Mouse (Mus musculus): ENCODE results near the gene Ptpro.

- TF ChIP-seq EP300 (IDR thresholded peaks at IDR 0.05; ENCODE audit: low read length) (no peak), SIN3A (IDR thresholded peaks at IDR 0.05; ENCODE audit: low read length) (no peak), POLR2A (IDR thresholded peaks at IDR 0.05; ENCODE audit: low read depth, low read length) (no peak), RCOR1 (conservative IDR thresholded peaks at IDR 0.05; ENCODE audit: low read depth, low read length) (no peak), ZKSCAN1 (IDR thresholded peaks at IDR 0.05; ENCODE audit: borderline replicate concordance, low read depth, low read length) (no peak), UBTF (IDR thresholded peaks at IDR 0.05; ENCODE audit: low read depth, low read length) (no peak), POLR2AphosphoS2 (IDR thresholded peaks at IDR 0.05; ENCODE audit: low read depth, low read length) (no peak), E2F4 (IDR thresholded peaks at IDR 0.05; ENCODE audit: insufficient replicate concordance, low read depth, low read length) (no peak), MYC (IDR thresholded peaks at IDR 0.05; ENCODE audit: low read depth, low read length) (no peak), GABPA (IDR thresholded peaks at IDR 0.05; ENCODE audit: insufficient replicate concordance, low read depth, low read length) (no peak)
Observed at GRCm38 (mm10) chr6:137467696-137468095, 215.6 kb downstream of the Ptpro start.
